In the genomic region with DNA sequence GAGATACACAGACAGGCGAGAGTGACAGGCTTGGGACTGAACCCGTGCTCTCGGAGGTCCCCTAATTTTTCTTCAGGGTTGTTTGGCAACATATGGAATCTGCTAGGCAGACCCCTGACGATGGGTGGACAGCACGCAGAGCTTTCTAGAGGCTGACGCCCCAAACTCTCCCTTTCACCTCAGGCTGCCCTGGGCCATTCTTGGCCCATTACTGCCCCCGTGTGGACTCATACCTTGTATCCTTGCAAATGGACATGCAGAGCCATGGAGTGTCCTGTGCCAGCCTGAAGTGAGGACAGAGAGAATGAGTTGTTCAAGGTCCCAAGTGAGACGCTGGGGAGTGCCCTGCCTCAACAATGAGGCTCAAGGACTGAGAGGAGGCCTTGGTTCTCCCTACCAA, we compare ENCODE assay signal across 9 mouse cellular contexts. TPM values are rescaled to one million over a fixed set of nuclear protein-coding genes. Genes with fewer than 3 reads are reported as not detected.
DNase-seq lines count a peak whose midpoint lies in the region; ATAC-seq and TF ChIP-seq lines count a peak whose summit lies in the region.
"Had no signal": no experiment of that assay in that cellular context is flagged by ENCODE, and none has a peak within 500 bp of the region (broad histone marks: within the 10 kb centered on the region; RNA-seq: fewer than 3 reads in every experiment).

No protein-coding gene starts in this region.

- in situ Hi-C loops in CH12.LX (cut with MboI; ENCODE audit: low pct_ligation_motif_present, low pct_unique_long_range_greater_than_20kb, low sequenced_read_pairs): loop anchor here (5.0 kb wide), 1 partner anchor 40 kb away; no protein-coding TSS in a partner anchor

- no peaks in the 10 kb centered on the region for H3K27me3 ChIP-seq in CH12.LX (replicated peaks)
- H3K27me3 ChIP-seq: limb, embryonic 15.5 days had no signal

- H3K4me3 ChIP-seq in CH12.LX (replicated peaks in 1 of 3; ENCODE audit: low read depth in 2 of 3, low read length in 2 of 3, poor library complexity in 1 of 3): no peak overlapping the region
- no peak overlapping the region for H3K4me3 ChIP-seq in gastrocnemius, adult 2 months
- H3K4me3 ChIP-seq: limb, embryonic 15.5 days had no signal

- peaks cover 12 to 23% of the 10 kb centered on the region in 2 experiments for H3K36me3 ChIP-seq in CH12.LX (replicated peaks in 1 of 2; ENCODE audit: control insufficient read depth in 1 of 2, insufficient read depth in 1 of 2, low read length in 1 of 2)

- no peak overlapping the region for H3K4me2 ChIP-seq in CH12.LX (ENCODE audit: insufficient read depth, low read depth, poor library complexity, severe bottlenecking)
- H3K4me2 ChIP-seq: limb, embryonic 15.5 days had no signal

- peak; percentile 33 to 57 for DNase-seq in frontal cortex, postnatal 36 days (ENCODE audit: low spot score in 2 of 2)
- peak; percentile 84 for DNase-seq in CH12.LX (ENCODE audit: extremely low read depth)
- DNase-seq in c-Kit-positive CD71-positive TER-119-negative erythroid progenitor cells, embryonic 14.5 days (ENCODE audit: low read depth): peak; percentile 67
- peak; percentile 81 for DNase-seq in gastrocnemius, adult 2 months
- peak; percentile 85 to 90 for DNase-seq in kidney, postnatal 4 days
- peak; percentile 76 to 88 for DNase-seq in spleen, postnatal 10 days (ENCODE audit: low spot score in 2 of 2)

- no peak overlapping the region for H3K9ac ChIP-seq in CH12.LX (ENCODE audit: insufficient read depth, low read depth)
- H3K9ac ChIP-seq: limb, embryonic 15.5 days had no signal

- TF ChIP-seq EP300 in CH12.LX (IDR thresholded peaks at IDR 0.05; ENCODE audit: low read length): no peak

- intact Hi-C loops in gastrocnemius, adult 2 months (cut with DNase I): no loop called here

- no peak overlapping the region for H3K27ac ChIP-seq in CH12.LX (ENCODE audit: insufficient read depth, low read depth)
- no peak overlapping the region for H3K27ac ChIP-seq in gastrocnemius, adult 2 months

- dilution Hi-C loops in CH12.LX (cut with MboI; ENCODE audit: extremely low pct_ligation_motif_present, extremely low pct_unique_long_range_greater_than_20kb, low sequenced_read_pairs): no loop called here

- no peaks in the 10 kb centered on the region for H3K9me3 ChIP-seq in CH12.LX (replicated peaks; ENCODE audit: low read length)
- H3K9me3 ChIP-seq: limb, embryonic 15.5 days had no signal

- no peak for TF ChIP-seq POLR2A in CH12.LX (IDR thresholded peaks at IDR 0.05; ENCODE audit: low read depth, low read length)

- H3K79me2 ChIP-seq in CH12.LX (replicated peaks; ENCODE audit: control insufficient read depth, extremely low read depth, insufficient read depth, poor library complexity, severe bottlenecking): no peaks in the 10 kb centered on the region

- peak; percentile 91 for TF ChIP-seq RAD21 in CH12.LX (IDR thresholded peaks at IDR 0.05; ENCODE audit: low read depth, low read length)

- peak; percentile 33 to 96 for TF ChIP-seq CTCF in CH12.LX (conservative IDR thresholded peaks at IDR 0.05 in 1 of 2, IDR thresholded peaks at IDR 0.05 in 1 of 2; ENCODE audit: low read depth in 2 of 2, low read length in 2 of 2)
- TF ChIP-seq CTCF in gastrocnemius, adult 2 months (IDR thresholded peaks at IDR 0.05): peak; percentile 71

- H3K4me1 ChIP-seq in CH12.LX (ENCODE audit: control insufficient read depth in 1 of 2, insufficient read depth in 2 of 2): peaks cover 20 to 58% of the 10 kb centered on the region in 2 experiments

- ATAC-seq in frontal cortex, adult (ENCODE audit: low TSS enrichment): no peak
- ATAC-seq in megakaryocyte, adult 5-6 weeks (ENCODE audit: poor library complexity, severe bottlenecking): peak; percentile 46

TF ChIP-seq in CH12.LX, 34 proteins besides CTCF, POLR2A, EP300 and RAD21:
- peak; percentile 36; the same call in 1 of the 2 replicates for TF ChIP-seq IRF4 (IDR thresholded peaks at IDR 0.05; ENCODE audit: low read depth, low read length)
- 0 out of 2 replicates have a peak, but pooled peaks have one; percentile 44 for TF ChIP-seq MEF2A (IDR thresholded peaks at IDR 0.05; ENCODE audit: borderline replicate concordance, low read depth, low read length)
- peak; percentile 84 for TF ChIP-seq SMC3 (IDR thresholded peaks at IDR 0.05; ENCODE audit: low read depth, low read length)
- TF ChIP-seq BHLHE40 (IDR thresholded peaks at IDR 0.05; ENCODE audit: low read depth, low read length): 0 out of 2 replicates have a peak, but pooled peaks have one; percentile 6
- no peak for TF ChIP-seq MAZ (IDR thresholded peaks at IDR 0.05; ENCODE audit: low read depth, low read length)
TF ChIP-seq in CH12.LX: peak in this region for 4.

RNA-seq across cellular contexts. Expression of a gene that starts 1.8 kb away (rescaled TPM):
- 30.9 and 40.5 TPM in 2 replicates for total RNA-seq in CH12.LX (2012; rRNA removed)
- 19.4 and 25.2 TPM in 2 replicates for total RNA-seq in CH12.LX (2014; rRNA removed)
- polyA plus RNA-seq in CH12.LX (2012; ENCODE audit: insufficient read length, low read depth): 39.6 and 44.0 TPM in 2 replicates
- total RNA-seq in gastrocnemius, adult 2 months (2021): 10 to 100 TPM; 15.5 to 15.8 TPM
- total RNA-seq in megakaryocyte, adult 5-6 weeks (2015): 8.5 and 10.3 TPM in 2 replicates
- total RNA-seq in megakaryocyte, adult 5-6 weeks (2017): 5.8 and 9.0 TPM in 2 replicates

RNA-seq across cellular contexts. Expression of a gene that starts 23.9 kb away (rescaled TPM):
- total RNA-seq in CH12.LX (2012; rRNA removed) (893 and 1,222 TPM in 2 replicates), CH12.LX (2014; rRNA removed) (1,100 and 1,160 TPM in 2 replicates)
- 2,181 and 2,430 TPM in 2 replicates for polyA plus RNA-seq in CH12.LX (2012; ENCODE audit: insufficient read length, low read depth)
- total RNA-seq in gastrocnemius, adult 2 months (2021): 100 to 1,000 TPM in 1 of 2 experiments, 10 to 100 TPM in 1; 95.0 to 112 TPM
- 319 and 341 TPM in 2 replicates for total RNA-seq in megakaryocyte, adult 5-6 weeks (2015)
- 548 and 571 TPM in 2 replicates for total RNA-seq in megakaryocyte, adult 5-6 weeks (2017)

RNA-seq across cellular contexts. Expression of a gene that starts 36.8 kb away (rescaled TPM):
- total RNA-seq in CH12.LX (2012; rRNA removed) (489 and 641 TPM in 2 replicates), CH12.LX (2014; rRNA removed) (649 and 722 TPM in 2 replicates)
- 847 and 914 TPM in 2 replicates for polyA plus RNA-seq in CH12.LX (2012; ENCODE audit: insufficient read length, low read depth)
- total RNA-seq in gastrocnemius, adult 2 months (2021): 10 to 100 TPM; 24.9 to 25.7 TPM
- 45.3 and 50.5 TPM in 2 replicates for total RNA-seq in megakaryocyte, adult 5-6 weeks (2015)
- total RNA-seq in megakaryocyte, adult 5-6 weeks (2017): 38.1 and 52.6 TPM in 2 replicates

RNA-seq across cellular contexts. Expression of a gene that starts 53.0 kb away (rescaled TPM):
- total RNA-seq in CH12.LX (2012; rRNA removed) (46.6 and 46.7 TPM in 2 replicates), CH12.LX (2014; rRNA removed) (39.0 and 41.1 TPM in 2 replicates)
- polyA plus RNA-seq in CH12.LX (2012; ENCODE audit: insufficient read length, low read depth): 59.5 and 60.2 TPM in 2 replicates
- 10 to 100 TPM; 11.4 to 11.6 TPM for total RNA-seq in gastrocnemius, adult 2 months (2021)
- total RNA-seq in megakaryocyte, adult 5-6 weeks (2015): 50.8 and 63.1 TPM in 2 replicates
- total RNA-seq in megakaryocyte, adult 5-6 weeks (2017): 19.2 and 35.5 TPM in 2 replicates

Comparison
In these comparisons a context has a peak if more than half of its experiments do, and no peak if none do; other contexts are left out.
1. RNA of a gene that starts 36.8 kb away (total RNA-seq): 489 to 722 TPM in CH12.LX; 38.1 to 52.6 TPM in megakaryocyte, adult 5-6 weeks and 24.9 to 25.7 TPM in gastrocnemius, adult 2 months; every median in the first group is over 4 times any median in the second.
2. Peak in every context shown above with its lines, with median percentiles within 50 percentile points of each other: DNase-seq.